Mouse (Mus musculus): ENCODE data around the gene Ckm.
A peak's percentile ranks its signal among the peaks of the same experiment; 100 is the strongest.

Ckm gene

GRCm38 (mm10) chr7:19404476-19404875 is at the start of gene Ckm:
Ckm (plus strand) TSS chr7:19404776.
- ATAC-seq (ENCODE audit: low TSS enrichment), result no peak

- ATAC-seq (ENCODE audit: low TSS enrichment), result no peak
These were observed 49.6 kb upstream of the Ckm start for GRCm38 (mm10) chr7:19354991-19355390.

- ATAC-seq (ENCODE audit: low TSS enrichment), result no peak
These were observed 48.3 kb upstream of the Ckm start for GRCm38 (mm10) chr7:19356311-19356710.

GRCm38 (mm10) chr7:19357381-19358375 is 46.9 kb upstream of the Ckm start:
- no peak for ATAC-seq (ENCODE audit: low TSS enrichment)

GRCm38 (mm10) chr7:19358634-19359033 is 45.9 kb upstream of the Ckm start:
- no peak for ATAC-seq (ENCODE audit: low TSS enrichment)

GRCm38 (mm10) chr7:19359299-19359891 is 45.2 kb upstream of the Ckm start, which contains the start of the genes Cd3eap and Ppp1r13l:
Cd3eap (minus strand) TSS chr7:19359483.
Ppp1r13l (plus strand) TSS chr7:19359749.
- ATAC-seq (ENCODE audit: low TSS enrichment), result peak; percentile 59

GRCm38 (mm10) chr7:19359892-19360641 is 44.5 kb upstream of the Ckm start:
- ATAC-seq (ENCODE audit: low TSS enrichment), result peak; percentile 28

GRCm38 (mm10) chr7:19360944-19361343 is 43.6 kb upstream of the Ckm start:
- ATAC-seq (ENCODE audit: low TSS enrichment), result peak; percentile 72

- ATAC-seq (ENCODE audit: low TSS enrichment), result no peak
These were observed 42.9 kb upstream of the Ckm start for GRCm38 (mm10) chr7:19361720-19362119.

- ATAC-seq (ENCODE audit: low TSS enrichment), result no peak
These were observed 42.3 kb upstream of the Ckm start for GRCm38 (mm10) chr7:19362276-19362675.

GRCm38 (mm10) chr7:19363881-19364280 is 40.7 kb upstream of the Ckm start:
- no peak for ATAC-seq (ENCODE audit: low TSS enrichment)

GRCm38 (mm10) chr7:19365376-19365775 is 39.2 kb upstream of the Ckm start:
- no peak for ATAC-seq (ENCODE audit: low TSS enrichment)

GRCm38 (mm10) chr7:19368380-19368779 is 36.2 kb upstream of the Ckm start:
- no peak for ATAC-seq (ENCODE audit: low TSS enrichment)

GRCm38 (mm10) chr7:19369823-19370425 is 34.7 kb upstream of the Ckm start:
- ATAC-seq (ENCODE audit: low TSS enrichment), result peak; percentile 81

GRCm38 (mm10) chr7:19373367-19373766 is 31.2 kb upstream of the Ckm start:
- no peak for ATAC-seq (ENCODE audit: low TSS enrichment)

- no peak for ATAC-seq (ENCODE audit: low TSS enrichment)
These were observed 29.2 kb upstream of the Ckm start for GRCm38 (mm10) chr7:19375368-19375767.

- no peak for ATAC-seq (ENCODE audit: low TSS enrichment)
These were observed 28.6 kb upstream of the Ckm start for GRCm38 (mm10) chr7:19376019-19376418.

GRCm38 (mm10) chr7:19378049-19378448 is 26.5 kb upstream of the Ckm start:
- no peak for ATAC-seq (ENCODE audit: low TSS enrichment)

- peak; percentile 97 for ATAC-seq (ENCODE audit: low TSS enrichment)
These were observed 23.0 kb upstream of the Ckm start, which contains the start of gene Ercc2 for GRCm38 (mm10) chr7:19381377-19382165. Ercc2 (plus strand) TSS chr7:19382010.

- ATAC-seq (ENCODE audit: low TSS enrichment), result peak; percentile 51; the same call in 1 of the 2 replicates
These were observed 22.4 kb upstream of the Ckm start for GRCm38 (mm10) chr7:19382166-19382541.

- no peak for ATAC-seq (ENCODE audit: low TSS enrichment)
These were observed 20.9 kb upstream of the Ckm start for GRCm38 (mm10) chr7:19383708-19384107.
